Mouse (Mus musculus) granulocyte monocyte progenitor cell, adult 5-6 weeks (primary cell): ENCODE results near the gene Sp3. TPM values are rescaled to one million over a fixed set of nuclear protein-coding genes. Genes with fewer than 3 reads are reported as not detected.
A peak's percentile ranks its signal among the peaks of the same experiment; 100 is the strongest.

Experiments
- ATAC-seq: replicated peaks from 2 replicates; pipeline ENCODE4 v1.8.0; 2016; ENCODE audit warnings: mild to moderate bottlenecking, moderate TSS enrichment, inconsistent platforms; ENCODE audit not compliant: poor library complexity, severe bottlenecking
- total RNA-seq, 2 experiments: library from RNA; stranded (forward) in 1 of 2; stranded (reverse) in 1 of 2; fragments of 200-712, 200-1000 nt in 1 of 2; fragments of >200 nt in 1 of 2; fragmentation: Nextera tagmentation in 1 of 2; gene quantifications; 2 replicates each; pipeline ENCODE4 v1.2.3; 2014 to 2017

Gene Sp3
- 74.7 and 79.6 TPM in 2 replicates for total RNA-seq (2014; fragmentation: Nextera tagmentation)
- total RNA-seq (2017): 123 and 136 TPM in 2 replicates

DNA sequence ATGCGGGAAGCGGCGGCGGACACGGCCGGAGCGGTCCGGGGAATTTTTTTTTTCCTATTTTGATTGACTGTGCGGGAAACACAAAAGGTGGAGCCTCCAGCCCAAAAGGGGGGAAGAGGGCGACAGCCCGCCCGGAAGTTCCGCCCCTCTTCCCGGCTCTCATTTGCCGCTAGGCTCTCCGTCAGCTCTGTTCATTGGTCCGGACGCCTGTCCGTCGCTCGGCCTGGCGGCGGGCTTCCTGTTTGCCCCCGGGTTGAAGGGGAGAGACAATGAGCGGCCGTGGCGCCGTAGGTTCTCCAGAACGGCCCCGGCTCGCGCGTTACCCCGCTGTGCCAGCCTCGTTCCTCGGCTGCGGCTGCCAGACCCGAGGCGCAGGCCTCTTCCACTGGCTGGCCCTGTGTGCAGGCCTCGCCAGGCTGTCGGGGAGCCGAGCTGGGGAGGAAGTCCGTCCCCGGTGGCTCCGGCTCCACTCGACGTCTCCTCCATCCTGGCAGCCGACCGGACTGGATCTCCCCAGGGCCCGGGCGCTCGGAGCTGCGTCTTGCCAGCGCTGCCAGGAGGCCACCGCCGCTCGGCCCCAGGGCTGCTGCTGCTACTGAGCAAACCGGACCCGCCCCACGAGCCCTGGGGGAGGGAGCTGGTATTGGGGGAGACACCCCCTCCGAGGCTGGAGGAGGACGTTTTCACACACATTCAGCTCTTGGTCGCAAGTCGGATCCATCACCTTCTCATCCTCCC, at the start of gene Sp3:
Gene Sp3 (minus strand): TSS at position 110 of the 738 bp plus-strand sequence.
- ATAC-seq: peak; percentile 67

DNA sequence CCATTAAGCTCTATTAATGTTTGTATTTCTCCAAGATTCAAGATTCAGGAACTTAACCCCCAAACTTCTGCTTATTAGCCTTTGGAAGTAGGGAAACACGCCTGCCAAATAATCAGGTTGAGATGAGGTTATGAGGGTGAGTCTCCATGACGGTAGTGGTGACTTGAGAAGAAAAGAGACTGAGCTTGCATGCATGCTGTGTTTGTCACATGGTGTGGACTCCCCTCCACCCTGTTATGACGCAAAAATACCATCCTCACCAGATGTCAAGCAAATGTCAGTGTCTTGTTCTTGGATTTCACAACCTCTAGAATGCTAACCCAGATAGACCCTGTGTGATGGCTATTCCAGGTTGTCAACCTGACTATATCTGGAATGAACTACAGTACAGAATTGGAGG, 49.6 kb upstream of the Sp3 start:
- peak; percentile 75 for ATAC-seq

DNA sequence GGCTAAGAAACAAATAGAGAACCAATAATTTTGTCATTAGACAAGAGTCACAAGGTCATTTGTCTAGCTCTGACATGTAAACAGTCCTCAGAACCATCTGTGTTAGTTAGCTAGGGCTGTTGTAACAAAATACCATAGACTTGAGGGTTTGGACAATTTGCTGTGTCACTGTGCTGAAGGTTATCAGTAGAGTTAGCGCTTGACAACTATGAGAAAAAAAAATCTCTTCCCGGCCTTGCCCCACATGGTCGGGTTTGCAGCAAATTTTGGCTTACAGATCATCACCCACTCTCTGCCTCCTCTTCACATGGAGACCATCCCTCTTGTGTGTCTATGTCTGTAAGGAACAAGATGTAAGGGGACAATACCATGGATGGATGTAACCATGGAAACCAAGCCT, 47.8 kb upstream of the Sp3 start:
- ATAC-seq: no peak

- ATAC-seq: no peak
Observed at GRCm38 (mm10) chr2:73027126-73027525, 46.9 kb upstream of the Sp3 start.

DNA sequence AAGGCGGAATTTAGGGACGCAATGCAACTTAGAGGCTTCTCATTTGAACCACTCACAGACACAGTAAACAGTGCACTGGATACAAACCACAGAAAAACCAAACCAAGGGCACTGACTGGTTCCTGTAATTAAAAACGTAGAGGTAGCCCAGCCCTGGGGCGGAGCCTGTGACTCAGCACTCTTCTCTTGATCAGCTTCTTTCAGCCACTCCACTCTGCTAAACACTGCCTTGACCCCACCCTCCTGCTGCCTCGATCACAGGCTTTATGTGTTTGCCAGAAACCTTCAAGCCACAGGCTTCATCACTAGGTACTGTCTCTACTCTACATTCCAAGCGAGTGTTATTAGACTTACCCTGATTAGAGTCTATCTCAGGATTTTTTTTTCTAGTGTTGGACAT, 43.6 kb upstream of the Sp3 start:
- ATAC-seq: peak; percentile 95

GRCm38 (mm10) chr2:73021046-73021445, 40.8 kb upstream of the Sp3 start:
- no peak for ATAC-seq

DNA sequence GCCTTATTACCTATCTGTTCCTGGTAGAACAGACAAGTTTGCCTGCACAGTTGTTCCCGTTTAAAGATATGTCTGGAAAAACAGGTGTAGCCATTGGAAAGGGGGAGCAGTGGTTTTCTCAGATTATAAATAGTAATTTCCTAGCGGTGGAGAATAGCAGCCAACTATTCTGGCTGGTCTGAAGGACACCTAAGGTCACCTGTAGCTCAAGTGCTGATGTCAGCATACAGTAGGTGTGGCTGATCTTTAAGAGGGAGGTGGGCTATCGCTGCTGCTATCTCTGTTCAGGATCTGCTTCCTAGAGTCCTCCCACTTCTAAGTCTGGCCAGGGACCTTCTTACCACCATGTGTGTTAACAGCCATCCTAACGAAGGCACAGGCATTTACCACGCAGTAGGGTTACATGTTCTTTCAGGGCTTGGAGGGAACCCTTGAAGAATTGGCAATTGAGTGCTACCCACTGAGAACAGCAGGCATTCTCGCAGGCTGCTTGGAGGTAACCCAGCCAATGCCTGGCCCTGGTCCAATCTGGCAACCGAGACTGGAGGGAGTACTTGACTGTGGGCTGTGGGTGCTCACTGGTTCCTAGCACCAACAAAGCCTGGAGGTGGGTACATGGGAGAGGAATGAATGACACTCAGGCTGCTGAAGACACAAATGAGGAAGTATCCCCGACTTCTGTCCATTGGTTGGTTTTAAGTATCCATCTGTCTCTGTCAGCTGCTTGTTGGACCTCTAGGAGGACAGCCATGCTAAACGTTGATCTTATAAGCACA, 39.3 kb upstream of the Sp3 start:
- peak; percentile 73 for ATAC-seq

- ATAC-seq: peak; percentile 70; the same call in 1 of the 2 replicates
Observed at GRCm38 (mm10) chr2:73014063-73014462, 33.8 kb upstream of the Sp3 start.

DNA sequence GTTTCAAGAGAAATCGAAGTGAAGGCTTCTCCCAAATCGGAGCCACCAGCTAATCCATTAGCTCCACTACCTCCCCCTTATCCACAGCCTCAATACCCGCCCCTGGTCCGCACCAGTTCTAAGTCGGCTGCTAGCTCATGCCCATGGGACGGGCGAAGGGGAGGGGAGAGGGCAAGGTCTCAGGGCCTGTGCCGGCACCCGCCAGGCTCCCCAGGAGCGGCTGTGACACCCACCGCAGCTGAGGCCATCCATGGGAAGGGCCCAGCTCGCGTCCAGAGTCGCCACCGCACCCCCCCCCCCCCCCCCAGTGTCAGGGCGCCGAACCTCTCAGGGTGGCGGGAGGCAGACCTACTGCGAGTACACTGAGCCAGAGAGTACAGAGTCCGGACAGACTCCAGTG, 32.4 kb upstream of the Sp3 start:
- peak; percentile 42 for ATAC-seq

GRCm38 (mm10) chr2:73007472-73007871, 27.2 kb upstream of the Sp3 start:
- peak; percentile 23 for ATAC-seq

DNA sequence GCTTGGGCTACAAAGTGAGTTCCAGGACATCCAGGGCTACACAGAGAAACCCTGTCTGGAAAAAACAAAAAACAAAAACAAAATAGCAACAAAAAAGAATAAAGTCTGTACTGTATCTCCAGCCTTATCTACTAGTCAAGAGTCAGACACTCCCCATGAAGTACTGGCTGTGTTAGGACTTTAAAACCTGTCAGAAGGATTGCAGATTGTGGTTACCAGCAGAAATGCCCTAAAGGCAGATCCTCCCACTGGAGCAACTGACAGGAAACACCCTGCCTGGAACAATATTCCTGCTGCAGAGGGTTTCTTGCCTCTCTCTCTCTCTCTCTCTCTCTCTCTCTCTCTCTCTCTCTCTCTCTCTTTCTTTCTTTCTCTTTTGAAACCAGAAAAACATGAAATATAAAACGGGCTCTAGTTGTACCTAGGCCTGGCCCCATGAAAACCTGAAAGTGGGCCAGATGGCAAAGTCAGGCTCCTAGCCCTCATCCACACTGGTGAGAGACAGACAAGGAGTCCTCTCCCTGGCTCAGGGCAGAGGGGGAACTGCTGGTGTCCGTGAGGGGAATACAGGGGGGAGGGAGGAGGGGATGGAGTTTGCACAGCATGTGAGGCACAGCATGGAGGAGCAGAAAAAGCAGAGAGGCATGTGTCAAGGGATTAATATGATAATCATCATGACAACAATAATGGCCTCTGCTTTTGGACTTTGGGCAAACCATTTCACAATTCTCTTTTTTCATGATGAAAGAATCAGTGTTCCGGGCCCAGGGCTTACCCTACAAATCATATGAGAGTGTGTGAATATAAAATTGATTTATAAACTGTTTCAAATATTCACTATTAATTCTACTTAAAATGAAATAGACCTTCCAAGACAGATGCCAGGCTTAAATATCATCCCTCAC, 25.6 kb upstream of the Sp3 start:
- ATAC-seq: peak; percentile 31

DNA sequence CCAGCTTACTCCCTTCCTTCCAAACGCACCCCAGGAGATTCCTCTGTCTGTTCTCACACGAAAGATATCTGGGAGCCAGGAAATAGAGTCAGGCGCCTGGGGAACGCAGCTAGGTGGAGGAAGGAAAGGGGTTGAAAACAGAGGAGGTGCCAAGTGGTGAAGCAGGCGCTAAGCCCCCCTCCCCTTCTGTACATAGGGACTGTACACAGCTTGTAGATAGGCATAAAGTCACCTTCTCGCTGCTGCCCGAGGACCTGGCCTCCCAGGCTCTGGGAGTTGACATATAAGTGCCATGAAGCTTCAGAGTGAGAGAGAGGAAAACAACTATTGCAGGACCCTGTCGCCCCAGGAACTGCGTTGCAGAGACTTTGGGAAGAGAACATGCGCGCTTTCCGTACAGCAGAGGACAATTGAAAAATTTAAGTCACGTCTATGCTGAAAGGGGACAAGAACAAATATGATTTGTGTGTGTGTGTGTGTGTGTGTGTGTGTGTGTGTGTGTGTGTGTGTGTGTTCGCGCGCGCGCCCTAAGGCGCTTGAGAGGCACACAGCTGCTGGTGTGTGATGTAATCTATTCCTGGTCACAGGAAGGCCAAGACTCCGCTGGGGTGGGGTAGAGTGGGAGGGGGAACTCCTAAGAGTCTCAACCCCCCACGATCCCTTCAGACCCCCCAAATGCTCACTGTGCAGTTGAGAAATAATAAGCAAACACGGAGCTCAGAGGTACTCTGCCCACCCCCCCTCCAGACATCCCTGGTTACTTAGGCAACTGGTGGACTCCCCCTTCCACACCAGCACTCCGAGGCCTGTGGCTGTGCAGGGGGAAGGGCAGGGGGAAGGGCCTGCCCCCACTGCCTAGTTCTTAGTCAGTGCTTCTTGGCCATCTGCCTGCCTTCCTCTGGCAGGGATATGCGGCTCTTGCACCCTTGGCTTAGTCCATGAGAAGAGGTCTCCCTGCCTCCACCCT, 23.8 kb upstream of the Sp3 start:
- ATAC-seq: peak; percentile 70

- ATAC-seq: peak; percentile 61
Observed at GRCm38 (mm10) chr2:73003049-73003448, 22.8 kb upstream of the Sp3 start.

- no peak for ATAC-seq
Observed at GRCm38 (mm10) chr2:73002451-73002850, 22.2 kb upstream of the Sp3 start.

DNA sequence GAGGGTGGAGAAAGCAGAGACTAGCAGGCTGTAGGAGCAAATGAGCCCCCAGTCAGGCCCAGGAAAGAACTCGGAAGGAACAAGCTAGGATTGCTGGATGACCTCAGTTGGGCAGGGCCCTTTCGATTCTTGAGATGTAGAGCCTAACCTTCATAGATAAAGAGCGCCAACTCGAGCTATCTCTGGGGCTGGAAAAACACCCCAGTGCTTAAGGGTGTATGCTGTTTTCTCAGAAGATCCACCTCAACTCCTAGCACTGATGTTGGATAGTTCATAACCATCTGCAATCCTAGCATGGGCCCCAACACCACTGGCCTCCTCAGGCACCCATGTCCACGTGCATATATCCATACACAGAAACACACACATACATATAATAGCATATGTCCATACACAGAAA, 21.7 kb upstream of the Sp3 start:
- no peak for ATAC-seq

GRCm38 (mm10) chr2:73000194-73000593, 19.9 kb upstream of the Sp3 start:
- ATAC-seq: no peak

DNA sequence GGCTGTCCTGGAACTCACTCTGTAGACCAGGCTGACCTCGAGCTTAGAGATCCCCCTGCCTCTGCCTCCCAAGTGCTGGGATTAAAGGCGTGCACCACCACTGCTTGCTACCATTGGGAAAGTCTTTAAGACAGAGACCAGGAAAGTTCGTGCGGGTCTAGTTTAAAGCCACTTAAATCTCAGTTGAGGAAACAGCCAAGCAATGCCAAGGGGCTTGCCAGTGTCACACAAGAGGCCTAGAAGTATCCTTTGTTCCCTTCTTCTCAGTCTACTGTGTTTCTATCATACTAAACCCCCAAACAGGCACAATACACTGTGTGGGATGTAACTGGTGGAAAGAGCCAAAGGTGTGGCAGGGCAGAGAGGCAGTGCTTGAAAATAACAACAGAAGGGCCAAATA, 17.3 kb upstream of the Sp3 start:
- no peak for ATAC-seq

GRCm38 (mm10) chr2:72996808-72997378, 16.6 kb upstream of the Sp3 start:
- peak; percentile 96 for ATAC-seq
